Mouse (Mus musculus): ENCODE results near the gene Lmo4. TPM values are rescaled to one million over a fixed set of nuclear protein-coding genes. Genes with fewer than 3 reads are reported as not detected.

Lmo4 gene
- 108 and 114 TPM in 2 replicates for polyA plus RNA-seq (2014; fragmentation: Nextera tagmentation; extraction: Ambion mirVana)

DNA sequence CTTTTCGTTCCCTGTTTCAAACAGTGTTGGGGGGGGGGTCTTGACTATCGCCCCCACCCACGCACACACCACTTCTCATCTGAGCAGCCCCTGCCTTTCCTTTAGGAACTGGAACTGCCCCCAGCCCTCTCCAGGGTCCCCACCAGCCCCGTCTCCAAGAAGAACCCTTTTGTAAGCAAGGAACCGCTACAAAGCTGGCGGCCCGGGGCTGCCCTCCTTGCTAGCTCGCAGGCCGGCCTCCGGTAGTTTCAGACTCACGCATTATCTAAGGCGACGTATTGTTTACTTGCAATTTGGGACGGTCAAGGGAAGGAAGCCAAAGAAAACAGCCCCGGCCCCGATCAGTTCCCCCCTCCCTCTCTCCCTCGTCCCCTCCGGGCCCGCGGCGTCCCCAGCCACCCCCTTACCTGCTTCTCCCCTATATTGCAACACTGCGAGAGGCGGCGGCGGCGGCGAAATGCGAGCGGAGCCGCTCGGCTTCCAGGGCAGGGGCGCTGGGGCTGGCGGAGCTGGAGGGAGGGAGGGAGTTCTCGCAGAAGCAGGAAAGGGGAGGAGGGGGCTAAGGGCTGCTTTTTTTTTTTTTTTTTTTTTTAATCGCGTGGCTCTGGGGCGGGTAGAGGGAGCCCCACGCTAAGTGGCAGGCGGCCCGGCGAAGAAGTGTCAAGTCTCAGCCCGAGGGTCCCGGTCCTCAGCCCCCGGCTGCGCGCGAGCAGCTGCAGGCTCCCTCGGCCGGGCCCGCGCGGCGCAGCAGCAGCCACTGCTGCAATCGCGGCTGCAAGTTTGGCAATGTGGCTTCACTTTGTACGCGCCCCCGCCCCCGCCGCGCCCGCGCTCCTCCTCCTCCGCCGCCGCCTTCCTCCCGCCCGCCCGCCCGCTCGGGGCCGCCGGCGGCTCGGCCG is at the start of gene Lmo4:
TSS of gene Lmo4 (minus strand) at position 808 of the 899 bp plus-strand sequence.
- H3K27me3 ChIP-seq (ENCODE audit: control insufficient read depth, insufficient read depth, low read length), result no peaks in the 10 kb centered on the region
- H3K9ac ChIP-seq, result peak within 1 kb of the TSS; percentile 94
- peak within 1 kb of the TSS; percentile 93 for H3K4me2 ChIP-seq (replicated peaks)
- peaks cover 16% of the 10 kb centered on the region; the same call in 1 of the 2 replicates for H3K36me3 ChIP-seq (replicated peaks; ENCODE audit: control insufficient read depth, insufficient read depth)
- ATAC-seq (ENCODE audit: low FRiP score) (peak; percentile 82), DNase-seq (ENCODE audit: low spot score) (peak; percentile 69)
- peaks cover 25% of the 10 kb centered on the region for H3K4me1 ChIP-seq (replicated peaks; ENCODE audit: control insufficient read depth, insufficient read depth, low read length)
- under 1% methylated on average over 67 of the region's 76 CpGs for WGBS
- no peaks in the 10 kb centered on the region for H3K9me3 ChIP-seq (ENCODE audit: control insufficient read depth, low read length)
- peak within 1 kb of the TSS; percentile 90 for H3K27ac ChIP-seq
- peak within 1 kb of the TSS; percentile 55 for H3K4me3 ChIP-seq (replicated peaks; ENCODE audit: low read length)

DNA sequence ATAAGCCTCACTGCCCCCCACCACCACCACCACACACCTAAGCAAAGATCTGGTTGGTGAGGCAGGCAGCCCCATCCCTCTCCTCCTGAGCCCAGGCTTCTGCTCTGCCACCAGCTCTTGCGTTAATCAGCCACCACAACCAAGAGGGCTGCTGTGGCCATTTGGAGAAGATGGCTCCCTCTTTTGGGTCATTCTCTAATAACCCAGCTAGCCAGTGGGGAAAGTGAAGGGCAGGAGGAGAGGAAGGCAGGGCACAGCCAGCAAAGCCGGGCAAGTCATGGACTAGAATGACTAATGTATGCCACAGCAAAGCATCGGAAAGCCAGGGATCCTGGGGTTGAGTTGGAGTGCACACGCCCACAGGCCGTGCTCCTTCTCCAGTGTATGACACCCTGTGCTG is 49.3 kb upstream of the Lmo4 start:
- Histone ChIP-seq H3K36me3 (replicated peaks; ENCODE audit: control insufficient read depth, insufficient read depth) (no peaks in the 10 kb centered on the region), H3K4me1 (replicated peaks; ENCODE audit: control insufficient read depth, insufficient read depth, low read length) (no peaks in the 10 kb centered on the region; the same call in 1 of the 2 replicates), H3K27me3 (ENCODE audit: control insufficient read depth, insufficient read depth, low read length) (no peaks in the 10 kb centered on the region), H3K9ac (no peak overlapping the region), H3K4me2 (replicated peaks) (no peak overlapping the region), H3K9me3 (ENCODE audit: control insufficient read depth, low read length) (no peaks in the 10 kb centered on the region), H3K4me3 (replicated peaks; ENCODE audit: low read length) (no peak overlapping the region), H3K27ac (no peak overlapping the region)
- DNase-seq (ENCODE audit: low spot score) (no peak), ATAC-seq (ENCODE audit: low FRiP score) (no peak)
- 86% methylated on average over 5 of the region's 5 CpGs for WGBS

DNA sequence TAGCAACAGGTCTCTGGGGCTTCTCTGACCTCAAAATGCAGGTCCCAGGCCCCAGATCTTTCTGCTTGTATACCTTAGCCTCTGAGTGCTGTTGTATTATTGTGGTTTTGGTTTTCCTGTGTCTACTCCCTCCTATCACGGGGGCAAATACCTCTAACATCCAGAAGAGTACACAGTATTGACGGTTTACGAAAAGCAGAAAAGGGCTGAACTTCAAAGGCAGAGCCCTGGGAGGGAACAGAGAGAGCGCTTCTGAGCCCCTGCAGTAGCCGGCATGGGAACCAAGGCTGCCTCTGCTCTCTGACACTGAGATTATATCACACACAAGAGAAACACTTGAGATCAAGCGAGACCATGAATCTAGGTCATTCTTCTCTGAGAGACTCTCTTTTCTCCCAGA is 48.0 kb upstream of the Lmo4 start:
- Histone ChIP-seq H3K9me3 (ENCODE audit: control insufficient read depth, low read length) (no peaks in the 10 kb centered on the region), H3K36me3 (replicated peaks; ENCODE audit: control insufficient read depth, insufficient read depth) (no peaks in the 10 kb centered on the region), H3K4me3 (replicated peaks; ENCODE audit: low read length) (no peak overlapping the region), H3K4me2 (replicated peaks) (no peak overlapping the region), H3K9ac (no peak overlapping the region), H3K27me3 (ENCODE audit: control insufficient read depth, insufficient read depth, low read length) (no peaks in the 10 kb centered on the region), H3K4me1 (replicated peaks; ENCODE audit: control insufficient read depth, insufficient read depth, low read length) (no peaks in the 10 kb centered on the region), H3K27ac (no peak overlapping the region)
- 81% methylated on average over 6 of the region's 6 CpGs for WGBS
- DNase-seq (ENCODE audit: low spot score) (no peak), ATAC-seq (ENCODE audit: low FRiP score) (no peak)

DNA sequence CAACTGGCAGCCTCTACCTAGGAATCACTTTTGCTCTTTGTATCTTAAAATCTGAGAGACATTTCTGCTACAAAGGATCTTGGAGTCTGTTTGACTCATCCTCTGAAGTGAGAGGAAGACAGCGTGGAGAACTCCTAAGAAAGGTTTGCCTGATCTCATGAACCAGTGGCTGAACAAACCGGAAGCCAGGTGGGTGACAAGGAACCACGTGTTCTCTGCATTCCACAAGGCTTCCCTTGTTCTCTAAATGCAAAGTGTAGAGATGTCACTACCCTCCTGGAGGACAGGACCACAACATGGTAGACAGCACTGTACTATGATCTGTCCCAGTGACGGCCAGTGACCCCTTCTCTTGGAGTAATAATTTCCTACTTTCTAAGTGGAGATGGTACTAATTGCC is 47.1 kb upstream of the Lmo4 start:
- 87% methylated on average over 4 of the region's 4 CpGs for WGBS
- Histone ChIP-seq H3K9ac (no peak overlapping the region), H3K4me3 (replicated peaks; ENCODE audit: low read length) (no peak overlapping the region), H3K4me2 (replicated peaks) (no peak overlapping the region), H3K27me3 (ENCODE audit: control insufficient read depth, insufficient read depth, low read length) (no peaks in the 10 kb centered on the region), H3K36me3 (replicated peaks; ENCODE audit: control insufficient read depth, insufficient read depth) (no peaks in the 10 kb centered on the region), H3K9me3 (ENCODE audit: control insufficient read depth, low read length) (no peaks in the 10 kb centered on the region), H3K27ac (no peak overlapping the region), H3K4me1 (replicated peaks; ENCODE audit: control insufficient read depth, insufficient read depth, low read length) (no peaks in the 10 kb centered on the region)
- DNase-seq (ENCODE audit: low spot score) (no peak), ATAC-seq (ENCODE audit: low FRiP score) (no peak)

DNA sequence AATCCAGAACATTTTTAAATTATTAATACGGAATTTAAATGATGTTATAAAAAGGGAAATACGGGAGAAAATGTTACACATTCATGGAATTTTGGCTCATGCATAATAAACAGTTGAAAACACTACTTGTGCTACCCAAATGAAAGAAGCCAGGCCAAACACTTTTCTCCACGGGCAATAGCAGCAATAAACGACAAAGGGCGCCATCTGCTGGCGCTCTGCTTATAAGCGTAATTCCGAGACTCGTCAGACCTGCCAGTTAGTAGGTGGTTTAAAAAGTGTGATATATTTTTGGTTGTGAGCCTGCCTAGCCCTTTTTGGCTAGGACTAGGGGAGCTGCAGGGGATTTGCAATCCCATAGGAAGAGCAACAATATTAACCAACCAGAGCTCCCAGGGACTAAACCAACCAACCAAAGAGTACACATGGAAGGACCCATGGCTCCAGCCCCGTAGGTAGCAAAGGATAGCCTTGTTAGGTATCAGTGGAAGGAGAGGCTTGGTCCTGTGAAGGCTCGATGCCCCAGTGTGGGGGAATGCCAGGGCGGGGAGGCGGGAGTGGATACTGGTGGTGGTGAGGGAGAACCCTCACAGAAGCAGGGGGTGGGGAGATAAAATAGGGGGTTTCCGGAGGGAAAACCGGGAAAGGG is 37.1 kb upstream of the Lmo4 start:
- no peaks in the 10 kb centered on the region for H3K9me3 ChIP-seq (ENCODE audit: control insufficient read depth, low read length)

DNA sequence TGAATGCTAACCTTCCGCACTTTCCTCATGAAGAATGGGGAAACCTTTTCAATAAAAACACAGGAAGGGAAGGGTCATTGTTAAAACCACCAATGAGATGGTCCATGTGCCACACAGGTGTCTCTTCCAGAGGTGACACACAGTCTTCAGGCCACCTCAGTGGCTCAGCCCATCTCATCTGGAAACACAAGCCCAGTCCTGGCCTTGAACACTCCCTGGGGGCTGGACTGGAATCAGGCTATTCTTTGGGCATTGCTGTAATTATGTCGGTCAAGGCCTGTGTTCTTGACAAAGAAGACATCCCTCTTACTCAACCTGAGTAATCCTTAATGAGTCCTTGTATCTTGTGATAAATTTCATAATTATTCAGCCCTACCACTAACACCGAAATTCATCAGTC is 36.1 kb upstream of the Lmo4 start:
- H3K27ac ChIP-seq, result no peak overlapping the region
- H3K4me3 ChIP-seq (replicated peaks; ENCODE audit: low read length), result no peak overlapping the region
- DNase-seq (ENCODE audit: low spot score) (no peak), ATAC-seq (ENCODE audit: low FRiP score) (no peak)
- H3K9ac ChIP-seq, result no peak overlapping the region
- no peaks in the 10 kb centered on the region for H3K36me3 ChIP-seq (replicated peaks; ENCODE audit: control insufficient read depth, insufficient read depth)
- H3K27me3 ChIP-seq (ENCODE audit: control insufficient read depth, insufficient read depth, low read length), result no peaks in the 10 kb centered on the region
- H3K4me1 ChIP-seq (replicated peaks; ENCODE audit: control insufficient read depth, insufficient read depth, low read length), result no peaks in the 10 kb centered on the region
- no peaks in the 10 kb centered on the region for H3K9me3 ChIP-seq (ENCODE audit: control insufficient read depth, low read length)
- no peak overlapping the region for H3K4me2 ChIP-seq (replicated peaks)
- 78% methylated on average over 3 of the region's 3 CpGs for WGBS

More for the DNA sequence above, 37.1 kb upstream of the Lmo4 start:
- DNase-seq (ENCODE audit: low spot score) (peak; percentile 92), ATAC-seq (ENCODE audit: low FRiP score) (peak; percentile 55; the same call in 1 of the 2 replicates)
- Histone ChIP-seq H3K27ac (no peak overlapping the region), H3K9ac (no peak overlapping the region), H3K4me3 (replicated peaks; ENCODE audit: low read length) (no peak overlapping the region), H3K36me3 (replicated peaks; ENCODE audit: control insufficient read depth, insufficient read depth) (no peaks in the 10 kb centered on the region), H3K27me3 (ENCODE audit: control insufficient read depth, insufficient read depth, low read length) (no peaks in the 10 kb centered on the region), H3K4me2 (replicated peaks) (no peak overlapping the region), H3K4me1 (replicated peaks; ENCODE audit: control insufficient read depth, insufficient read depth, low read length) (no peaks in the 10 kb centered on the region)
- WGBS, result 30% methylated on average over 15 of the region's 15 CpGs

DNA sequence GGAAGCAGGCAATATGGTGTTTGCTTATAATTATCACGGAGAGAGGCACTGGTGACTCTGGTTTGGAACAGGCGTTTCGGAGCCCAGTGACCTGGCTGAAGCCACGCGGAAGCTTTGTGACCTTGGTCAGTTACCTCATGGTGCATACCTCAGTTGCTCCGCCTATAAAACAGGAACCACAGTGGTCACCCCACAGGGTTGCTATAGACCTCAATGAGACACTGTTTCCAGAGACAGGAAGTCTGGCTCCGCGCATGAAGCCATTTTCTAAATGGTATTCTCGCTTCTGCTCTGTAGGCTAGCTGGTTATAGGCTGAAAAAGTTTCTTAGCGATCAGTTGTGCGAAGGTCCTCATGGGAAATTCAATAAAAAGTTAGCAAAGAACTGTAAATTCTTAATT is 33.5 kb upstream of the Lmo4 start:
- no peak overlapping the region for H3K27ac ChIP-seq
- H3K4me3 ChIP-seq (replicated peaks; ENCODE audit: low read length), result no peak overlapping the region
- H3K9me3 ChIP-seq (ENCODE audit: control insufficient read depth, low read length), result no peaks in the 10 kb centered on the region
- H3K4me1 ChIP-seq (replicated peaks; ENCODE audit: control insufficient read depth, insufficient read depth, low read length), result no peaks in the 10 kb centered on the region
- no peak overlapping the region for H3K4me2 ChIP-seq (replicated peaks)
- WGBS, result 93% methylated on average over 11 of the region's 11 CpGs
- H3K9ac ChIP-seq, result no peak overlapping the region
- ATAC-seq (ENCODE audit: low FRiP score) (no peak), DNase-seq (ENCODE audit: low spot score) (no peak)
- H3K36me3 ChIP-seq (replicated peaks; ENCODE audit: control insufficient read depth, insufficient read depth), result no peaks in the 10 kb centered on the region
- H3K27me3 ChIP-seq (ENCODE audit: control insufficient read depth, insufficient read depth, low read length), result no peaks in the 10 kb centered on the region

DNA sequence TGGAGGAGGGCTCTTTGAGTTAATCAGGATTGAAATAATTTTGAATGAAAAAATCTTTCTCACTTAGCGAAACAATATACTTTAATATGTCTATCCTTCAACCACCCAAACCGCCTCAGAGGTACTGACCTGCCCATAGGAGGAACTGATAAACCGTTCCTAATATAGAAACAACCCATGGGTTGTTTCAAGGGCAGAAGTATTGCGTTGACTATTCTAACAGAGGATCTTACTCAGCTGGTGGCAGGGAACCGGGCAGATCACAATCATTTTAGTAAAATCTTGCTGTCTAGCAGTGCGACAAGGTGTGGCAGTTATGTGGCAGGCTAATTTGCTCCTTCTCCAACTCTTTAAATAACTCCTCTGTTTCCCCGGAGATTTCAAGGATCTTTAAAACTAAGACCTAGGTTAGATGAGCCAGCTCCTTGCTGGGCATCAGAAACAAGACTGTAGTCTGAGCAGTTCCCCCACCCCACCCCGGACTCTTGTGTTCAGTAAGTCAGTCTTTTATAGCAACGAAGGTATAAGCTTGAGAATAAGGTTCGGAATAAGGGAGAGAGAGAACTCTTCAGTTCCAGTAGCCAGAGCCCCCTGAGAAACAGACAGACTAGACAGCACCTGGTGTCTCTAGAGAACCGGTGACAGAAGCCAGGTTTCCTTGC is 27.5 kb upstream of the Lmo4 start:
- H3K36me3 ChIP-seq (replicated peaks; ENCODE audit: control insufficient read depth, insufficient read depth), result no peaks in the 10 kb centered on the region
- WGBS, result 87% methylated on average over 11 of the region's 11 CpGs
- no peaks in the 10 kb centered on the region for H3K27me3 ChIP-seq (ENCODE audit: control insufficient read depth, insufficient read depth, low read length)
- no peak overlapping the region for H3K9ac ChIP-seq
- no peak overlapping the region for H3K4me2 ChIP-seq (replicated peaks)
- no peaks in the 10 kb centered on the region for H3K4me1 ChIP-seq (replicated peaks; ENCODE audit: control insufficient read depth, insufficient read depth, low read length)
- DNase-seq (ENCODE audit: low spot score), result no peak
- no peak overlapping the region for H3K27ac ChIP-seq
- no peaks in the 10 kb centered on the region for H3K9me3 ChIP-seq (ENCODE audit: control insufficient read depth, low read length)
- ATAC-seq (ENCODE audit: low FRiP score), result no peak
- H3K4me3 ChIP-seq (replicated peaks; ENCODE audit: low read length), result no peak overlapping the region

DNA sequence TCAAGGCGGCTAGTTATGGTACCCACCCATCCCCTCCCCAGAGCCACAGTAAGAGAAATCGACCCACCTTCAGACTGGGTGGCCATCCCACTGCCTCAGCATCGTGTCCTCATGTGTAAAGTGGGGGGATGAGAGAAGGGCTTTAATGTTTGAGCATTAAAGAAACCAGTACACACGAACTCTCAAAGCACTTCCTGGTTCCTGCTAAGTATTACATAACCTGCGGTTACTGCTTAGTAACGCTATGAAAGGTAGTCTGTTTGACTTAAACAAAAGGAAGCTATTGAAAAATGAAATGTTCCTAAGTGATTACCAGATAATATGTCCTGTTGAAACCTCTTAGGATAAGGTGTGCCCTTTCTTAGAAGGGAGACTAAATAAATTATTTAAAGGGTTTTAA is 26.9 kb upstream of the Lmo4 start:
- 89% methylated on average over 6 of the region's 6 CpGs for WGBS
- no peak for ATAC-seq (ENCODE audit: low FRiP score)
- no peak overlapping the region for H3K4me2 ChIP-seq (replicated peaks)
- no peak overlapping the region for H3K9ac ChIP-seq
- no peak for DNase-seq (ENCODE audit: low spot score)
- H3K27me3 ChIP-seq (ENCODE audit: control insufficient read depth, insufficient read depth, low read length), result no peaks in the 10 kb centered on the region
- H3K4me3 ChIP-seq (replicated peaks; ENCODE audit: low read length), result no peak overlapping the region
- no peak overlapping the region for H3K27ac ChIP-seq
- H3K36me3 ChIP-seq (replicated peaks; ENCODE audit: control insufficient read depth, insufficient read depth), result no peaks in the 10 kb centered on the region
- no peaks in the 10 kb centered on the region for H3K9me3 ChIP-seq (ENCODE audit: control insufficient read depth, low read length)
- no peaks in the 10 kb centered on the region for H3K4me1 ChIP-seq (replicated peaks; ENCODE audit: control insufficient read depth, insufficient read depth, low read length)
